Mouse (Mus musculus) limb, embryonic 10.5 days (tissue): ENCODE results near the gene Mmrn2. TPM values are rescaled to one million over a fixed set of nuclear protein-coding genes. Genes with fewer than 3 reads are reported as not detected.

Experiments
- DNase-seq: peaks from one replicate; pipeline ENCODE4 v3.0.0-alpha.2; 2017; ENCODE audit warnings: low spot score
- H3K27ac ChIP-seq: fragments of 300-500 bp; sonication (generic); 2 replicates; pipeline ENCODE4 v1.5.1; 2016; ENCODE audit warnings: mild to moderate bottlenecking
- H3K27me3 ChIP-seq: fragments of 300-500 bp; sonication (generic); 2 replicates; pipeline ENCODE4 v1.6.1; 2016; ENCODE audit warnings: low read depth, mild to moderate bottlenecking; ENCODE audit not compliant: poor library complexity, severe bottlenecking
- H3K36me3 ChIP-seq: fragments of 300-500 bp; sonication (generic); 2 replicates; pipeline ENCODE4 v1.6.1; 2016; ENCODE audit warnings: mild to moderate bottlenecking, moderate library complexity
- H3K4me1 ChIP-seq: fragments of 300-500 bp; sonication (generic); 2 replicates; pipeline ENCODE4 v1.6.1; 2016
- H3K4me3 ChIP-seq: fragments of 300-500 bp; sonication (generic); 2 replicates; pipeline ENCODE4 v1.5.1; 2016; ENCODE audit warnings: mild to moderate bottlenecking, moderate library complexity
- H3K9me3 ChIP-seq: fragments of 300-500 bp; sonication (generic); replicated peaks from 2 replicates; pipeline ENCODE4 v1.6.1; 2016; ENCODE audit warnings: mild to moderate bottlenecking
- WGBS: fragments of 180-500 bp; shearing (Covaris S2); methylation state at CpG from one replicate; pipeline ENCODE4 v1.1.7; 2016; 5-methylcytosine and 5-hydroxymethylcytosine counted together
- polyA plus RNA-seq: library from polyadenylated mRNA; unstranded; fragments of >200 nt; fragmentation: Nextera tagmentation; extraction: Ambion mirVana; gene quantifications from 2 replicates; pipeline ENCODE4 v1.2.1, GENCODE M21; 2016

Gene Mmrn2
- polyA plus RNA-seq, 1 experiment from 2014 or later, result 7.8 TPM

DNA sequence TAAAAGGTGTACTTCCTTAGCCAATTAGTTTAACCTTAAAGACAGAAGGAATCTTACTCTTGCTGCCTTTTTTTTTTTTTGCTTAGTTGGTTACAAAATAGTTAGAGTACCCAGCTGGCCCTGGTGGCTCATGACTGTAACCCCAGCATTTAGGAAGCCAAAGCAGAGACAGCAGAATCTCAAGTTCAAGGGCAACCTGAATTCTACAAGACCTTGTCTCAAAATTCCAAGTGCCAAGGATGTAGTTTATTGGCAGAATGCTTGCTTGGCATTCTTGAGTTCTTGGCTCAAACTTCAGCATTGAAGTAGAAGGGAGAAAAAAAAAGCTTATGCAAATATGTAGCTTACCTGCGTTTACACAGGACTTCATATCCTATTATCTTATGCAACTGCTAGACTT is 53.8 kb downstream of the Mmrn2 start:
- H3K4me3 ChIP-seq, result no peak overlapping the region
- DNase-seq, result no peak
- H3K4me1 ChIP-seq, result no peaks in the 10 kb centered on the region
- WGBS, result 95% methylated on average over 1 of the region's 1 CpGs
- H3K9me3 ChIP-seq, result no peaks in the 10 kb centered on the region
- no peak overlapping the region for H3K27ac ChIP-seq
- H3K27me3 ChIP-seq, result no peaks in the 10 kb centered on the region
- peaks cover 96% of the 10 kb centered on the region for H3K36me3 ChIP-seq

DNA sequence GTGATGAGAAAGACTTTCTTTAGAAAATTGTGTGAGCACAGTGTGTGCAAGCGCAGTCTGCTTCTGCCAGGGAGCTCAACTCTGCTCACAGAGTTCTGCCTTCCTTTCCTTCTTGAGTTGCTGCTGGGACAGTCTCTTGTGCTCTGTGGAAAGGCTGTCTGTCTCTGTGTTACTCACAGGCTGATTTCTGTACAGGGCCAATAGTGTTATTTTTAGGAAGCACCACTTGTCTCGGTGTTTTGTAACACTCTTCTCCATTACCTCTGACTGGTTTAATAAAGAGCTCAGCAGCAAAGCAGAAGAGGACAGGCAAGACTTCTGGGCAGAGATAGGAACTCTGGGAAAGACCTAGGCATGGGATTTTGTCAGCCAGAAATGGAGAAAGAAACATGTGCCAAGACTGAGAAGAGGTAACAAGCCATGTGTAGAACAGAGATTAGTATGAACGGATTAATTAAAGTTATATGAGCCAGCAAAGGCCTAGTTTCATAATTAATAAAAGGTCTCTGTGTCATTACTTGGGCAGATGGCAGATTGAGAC is 65.3 kb downstream of the Mmrn2 start:
- DNase-seq, result no peak
- Histone ChIP-seq H3K4me3 (no peak overlapping the region), H3K27me3 (no peaks in the 10 kb centered on the region), H3K36me3 (peaks cover 84% of the 10 kb centered on the region), H3K4me1 (no peaks in the 10 kb centered on the region), H3K9me3 (no peaks in the 10 kb centered on the region), H3K27ac (no peak overlapping the region)
- 92% methylated on average over 3 of the region's 3 CpGs for WGBS

DNA sequence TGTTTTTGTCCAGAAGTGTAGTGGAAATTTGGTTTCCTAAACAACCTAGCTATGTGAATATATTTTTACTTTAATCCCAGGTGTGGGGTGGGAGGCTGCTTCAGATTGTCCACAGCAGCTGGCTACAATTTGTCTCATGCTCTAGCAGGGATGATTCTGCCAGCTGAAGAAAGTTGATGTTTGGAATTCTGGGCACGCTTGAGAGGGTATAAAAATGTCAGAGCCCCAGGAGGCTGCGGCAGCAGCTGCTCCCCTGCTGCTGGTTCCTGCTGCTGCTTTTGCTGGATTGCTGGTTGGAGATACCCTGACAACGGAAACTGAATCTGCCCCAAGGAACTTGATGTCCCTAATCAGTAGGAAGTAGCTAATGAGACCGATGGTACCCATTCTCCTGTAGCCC is 67.3 kb downstream of the Mmrn2 start:
- Histone ChIP-seq H3K36me3 (peaks cover 87% of the 10 kb centered on the region), H3K27ac (no peak overlapping the region), H3K4me3 (no peak overlapping the region), H3K27me3 (no peaks in the 10 kb centered on the region), H3K9me3 (no peaks in the 10 kb centered on the region), H3K4me1 (no peaks in the 10 kb centered on the region)
- no peak for DNase-seq
- 88% methylated on average over 4 of the region's 4 CpGs for WGBS

DNA sequence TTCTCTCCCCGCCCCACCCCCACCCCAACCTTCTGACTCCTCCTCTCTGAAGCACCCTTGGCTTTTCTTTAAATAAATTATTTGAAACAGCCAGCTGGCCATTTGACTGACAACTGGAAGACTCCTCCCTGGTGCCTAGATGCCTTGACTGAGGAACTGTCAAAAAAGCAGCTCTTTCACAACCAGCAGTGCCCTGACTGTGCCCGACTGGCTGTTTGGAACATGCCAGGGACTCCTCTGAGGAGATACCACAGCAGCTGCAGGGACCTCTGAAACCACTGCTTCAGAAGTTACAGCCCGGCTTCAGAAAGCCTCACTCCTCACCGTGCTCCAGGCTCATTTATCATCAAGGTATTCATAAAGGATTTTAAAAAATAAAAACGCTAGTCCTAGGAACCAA is 69.1 kb downstream of the Mmrn2 start:
- DNase-seq, result no peak
- Histone ChIP-seq H3K4me1 (0 out of 2 replicates have a peak, but pooled peaks cover under 1% of the 10 kb centered on the region), H3K36me3 (peaks cover 89% of the 10 kb centered on the region), H3K27me3 (no peaks in the 10 kb centered on the region), H3K9me3 (no peaks in the 10 kb centered on the region), H3K4me3 (no peak overlapping the region), H3K27ac (no peak overlapping the region)
- WGBS, result 89% methylated on average over 5 of the region's 5 CpGs

GRCm38 (mm10) chr14:34444924-34445323 is 69.7 kb downstream of the Mmrn2 start:
- Histone ChIP-seq H3K4me1 (peaks cover 6% of the 10 kb centered on the region; the same call in 1 of the 2 replicates), H3K27ac (no peak overlapping the region), H3K36me3 (peaks cover 89% of the 10 kb centered on the region), H3K9me3 (no peaks in the 10 kb centered on the region), H3K4me3 (no peak overlapping the region), H3K27me3 (no peaks in the 10 kb centered on the region)
- no peak for DNase-seq

DNA sequence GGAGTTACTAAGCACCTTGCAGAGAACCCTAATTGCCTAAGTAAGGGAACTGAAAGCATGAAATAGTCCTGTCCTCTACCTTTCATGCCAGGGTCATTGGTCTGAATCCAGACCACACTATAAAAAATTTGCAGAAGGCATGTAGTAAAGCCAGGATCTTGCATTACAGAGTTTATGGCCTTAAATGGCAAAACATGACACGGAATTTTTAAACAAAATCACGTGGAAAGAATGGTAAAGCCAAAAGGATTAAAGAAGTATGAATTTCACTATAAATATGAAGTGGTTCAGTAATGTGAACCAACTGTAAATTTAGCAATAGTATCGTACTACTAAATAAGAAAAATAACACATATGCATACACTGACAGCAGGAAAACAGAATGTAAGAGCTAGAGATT is 70.1 kb downstream of the Mmrn2 start:
- Histone ChIP-seq H3K27me3 (no peaks in the 10 kb centered on the region), H3K36me3 (peaks cover 86% of the 10 kb centered on the region), H3K27ac (no peak overlapping the region), H3K9me3 (no peaks in the 10 kb centered on the region), H3K4me3 (no peak overlapping the region), H3K4me1 (peaks cover 7% of the 10 kb centered on the region; the same call in 1 of the 2 replicates)
- no peak for DNase-seq
- WGBS, result 93% methylated on average over 3 of the region's 3 CpGs

DNA sequence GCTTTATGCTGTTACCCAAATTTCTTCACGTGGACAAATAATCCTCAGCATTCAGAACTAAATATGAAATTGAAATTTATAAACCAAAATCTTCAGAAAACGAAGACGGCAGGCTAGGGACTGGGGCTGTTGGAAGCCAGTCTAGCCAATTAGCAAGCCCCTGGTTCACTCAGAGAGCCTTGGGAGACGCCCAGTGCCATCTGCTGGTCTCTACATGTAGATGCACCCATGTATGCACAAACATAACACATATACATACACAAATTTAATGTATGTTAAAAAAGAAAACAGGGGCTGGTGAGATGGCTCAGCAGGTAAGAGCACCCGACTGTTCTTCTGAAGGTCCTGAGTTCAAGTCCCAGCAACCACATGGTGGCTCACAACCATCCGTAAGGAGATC is 71.4 kb downstream of the Mmrn2 start:
- 95% methylated on average over 6 of the region's 6 CpGs for WGBS
- no peak for DNase-seq
- peaks cover 73% of the 10 kb centered on the region for H3K36me3 ChIP-seq

DNA sequence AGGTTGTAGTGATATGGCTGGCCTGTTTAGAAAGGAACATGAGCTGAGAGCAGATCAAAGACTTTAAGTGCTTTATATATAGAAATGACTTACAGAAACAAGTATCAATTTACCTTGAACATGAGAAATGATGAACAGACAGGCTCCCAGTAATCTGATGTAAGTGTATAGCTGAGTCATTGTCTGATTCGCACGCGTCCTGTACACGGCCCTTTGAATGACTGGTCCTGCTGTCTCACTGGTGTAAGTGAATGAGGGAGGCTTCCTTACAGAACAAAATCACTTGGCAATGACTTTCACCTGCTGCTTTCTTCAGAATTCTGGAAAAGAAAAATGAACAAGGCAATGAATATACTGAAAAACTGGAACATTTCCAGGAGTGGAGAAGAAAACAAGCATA is 72.4 kb downstream of the Mmrn2 start:
- H3K36me3 ChIP-seq, result peaks cover 68% of the 10 kb centered on the region
- no peak overlapping the region for H3K4me3 ChIP-seq
- no peak for DNase-seq
- H3K27me3 ChIP-seq, result no peaks in the 10 kb centered on the region
- H3K9me3 ChIP-seq, result no peaks in the 10 kb centered on the region
- no peak overlapping the region for H3K27ac ChIP-seq
- peaks cover 7% of the 10 kb centered on the region; the same call in 1 of the 2 replicates for H3K4me1 ChIP-seq
- WGBS, result 92% methylated on average over 4 of the region's 4 CpGs

More for the DNA sequence above, 71.4 kb downstream of the Mmrn2 start:
- Histone ChIP-seq H3K4me3 (no peak overlapping the region), H3K27ac (no peak overlapping the region), H3K4me1 (peaks cover 7% of the 10 kb centered on the region; the same call in 1 of the 2 replicates), H3K9me3 (no peaks in the 10 kb centered on the region), H3K27me3 (no peaks in the 10 kb centered on the region)

DNA sequence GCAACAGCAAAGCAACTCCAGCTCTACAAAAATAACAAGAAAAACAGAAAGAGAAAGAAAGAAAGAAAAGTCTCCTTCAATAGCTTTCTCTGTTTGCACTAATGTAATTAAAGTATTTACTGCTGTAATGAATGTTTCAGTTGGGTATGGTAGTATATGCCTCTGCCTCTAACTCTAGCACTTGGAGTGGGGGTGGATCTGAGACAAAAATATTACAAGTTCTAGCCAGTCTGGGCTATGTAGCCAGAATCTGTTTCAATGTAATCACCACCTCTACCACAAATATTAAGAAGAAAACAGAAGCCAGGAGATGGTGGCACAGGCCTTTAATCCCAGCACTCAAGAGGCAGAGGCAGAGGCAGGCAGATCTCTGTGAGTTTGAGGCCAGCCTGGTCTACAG is 73.1 kb downstream of the Mmrn2 start:
- DNase-seq, result no peak
- H3K27ac ChIP-seq, result no peak overlapping the region
- H3K4me1 ChIP-seq, result peaks cover 7% of the 10 kb centered on the region; the same call in 1 of the 2 replicates
- no peaks in the 10 kb centered on the region for H3K9me3 ChIP-seq
- peaks cover 62% of the 10 kb centered on the region for H3K36me3 ChIP-seq
- H3K27me3 ChIP-seq, result no peaks in the 10 kb centered on the region
- H3K4me3 ChIP-seq, result no peak overlapping the region

- Histone ChIP-seq H3K4me3 (no peak overlapping the region), H3K36me3 (peaks cover 61% of the 10 kb centered on the region), H3K4me1 (peaks cover 15% of the 10 kb centered on the region), H3K9me3 (no peaks in the 10 kb centered on the region), H3K27ac (no peak overlapping the region), H3K27me3 (no peaks in the 10 kb centered on the region)
- WGBS, result 51% methylated on average over 9 of the region's 9 CpGs
- no peak for DNase-seq
Measured at GRCm38 (mm10) chr14:34449807-34450206, 74.5 kb downstream of the Mmrn2 start.

DNA sequence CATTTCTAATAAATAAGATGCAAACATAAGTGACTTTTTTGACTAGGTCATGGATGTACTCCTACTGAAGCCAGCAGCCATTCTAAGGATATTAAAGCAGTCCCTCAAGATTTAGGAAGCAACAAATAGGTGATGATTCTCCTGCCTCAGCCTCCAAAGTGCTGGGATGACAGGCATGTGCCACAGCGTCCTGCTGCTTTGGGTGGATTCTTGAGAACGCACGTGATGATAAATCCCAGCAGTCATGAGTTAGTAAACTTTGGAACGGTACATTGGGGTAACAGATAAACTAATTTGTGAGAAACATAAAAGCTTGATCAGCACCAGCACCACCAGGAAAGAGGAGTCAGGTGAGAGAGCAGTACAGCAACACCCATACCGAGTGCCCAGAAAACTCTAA is 75.2 kb downstream of the Mmrn2 start:
- Histone ChIP-seq H3K4me3 (no peak overlapping the region), H3K27ac (no peak overlapping the region)

DNA sequence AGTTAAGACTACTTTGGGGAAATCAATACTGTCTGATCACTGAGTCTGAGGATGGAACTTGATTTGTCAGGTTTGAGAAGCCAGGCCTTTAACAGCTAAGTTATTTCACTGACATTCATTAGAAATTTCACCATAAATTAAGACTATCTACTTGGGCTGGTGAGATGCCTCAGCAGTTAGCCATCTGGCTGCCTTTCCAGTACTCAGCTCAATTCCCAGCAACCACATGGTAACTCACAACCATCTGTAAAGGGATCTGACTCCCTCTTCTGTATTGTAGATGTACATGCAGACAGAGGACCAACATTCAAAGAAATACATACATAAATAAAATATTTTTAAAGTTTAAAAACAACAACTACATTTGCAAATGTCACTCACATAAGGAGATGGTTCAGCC is 76.6 kb downstream of the Mmrn2 start:
- no peak overlapping the region for H3K27ac ChIP-seq
- no peak overlapping the region for H3K4me3 ChIP-seq
- peaks cover 15% of the 10 kb centered on the region for H3K4me1 ChIP-seq
- no peaks in the 10 kb centered on the region for H3K27me3 ChIP-seq
- peaks cover 59% of the 10 kb centered on the region for H3K36me3 ChIP-seq
- no peak for DNase-seq
- no peaks in the 10 kb centered on the region for H3K9me3 ChIP-seq

More for the DNA sequence above, 75.2 kb downstream of the Mmrn2 start:
- 95% methylated on average over 5 of the region's 5 CpGs for WGBS
- peaks cover 61% of the 10 kb centered on the region for H3K36me3 ChIP-seq
- H3K9me3 ChIP-seq, result no peaks in the 10 kb centered on the region
- H3K27me3 ChIP-seq, result no peaks in the 10 kb centered on the region
- peaks cover 15% of the 10 kb centered on the region for H3K4me1 ChIP-seq
- no peak for DNase-seq

GRCm38 (mm10) chr14:34453648-34454047 is 78.4 kb downstream of the Mmrn2 start:
- Histone ChIP-seq H3K27me3 (no peaks in the 10 kb centered on the region), H3K36me3 (peaks cover 56% of the 10 kb centered on the region), H3K27ac (0 out of 2 replicates have a peak overlapping the region, but pooled peaks have one; percentile 25), H3K4me3 (no peak overlapping the region), H3K4me1 (peaks cover 15% of the 10 kb centered on the region), H3K9me3 (no peaks in the 10 kb centered on the region)
- WGBS, result 60% methylated on average over 6 of the region's 6 CpGs
- no peak for DNase-seq
